Mouse (Mus musculus) forebrain, embryonic 10.5 days (tissue): ENCODE results near the gene Stub1. TPM values are rescaled to one million over a fixed set of nuclear protein-coding genes. Genes with fewer than 3 reads are reported as not detected.
A peak's percentile ranks its signal among the peaks of the same experiment; 100 is the strongest.

ENCODE experiments used
- DNase-seq: peaks from one replicate; pipeline ENCODE4 v3.0.0-alpha.2; 2017; ENCODE audit warnings: low spot score; ENCODE audit errors: extremely low spot score
- H3K27ac ChIP-seq: fragments of 300-500 bp; sonication (generic); 2 replicates; pipeline ENCODE4 v1.5.1; 2016; ENCODE audit warnings: mild to moderate bottlenecking
- H3K27me3 ChIP-seq: fragments of 300-500 bp; sonication (generic); 2 replicates; pipeline ENCODE4 v1.6.1; 2016; ENCODE audit warnings: mild to moderate bottlenecking; ENCODE audit not compliant: poor library complexity, severe bottlenecking
- H3K36me3 ChIP-seq: fragments of 300-500 bp; sonication (generic); replicated peaks from 2 replicates; pipeline ENCODE4 v1.6.1; 2016; ENCODE audit warnings: mild to moderate bottlenecking, moderate library complexity
- H3K4me1 ChIP-seq: fragments of 300-500 bp; sonication (generic); 2 replicates; pipeline ENCODE4 v1.6.1; 2016
- H3K4me3 ChIP-seq: fragments of 300-500 bp; sonication (generic); 2 replicates; pipeline ENCODE4 v1.5.1; 2016; ENCODE audit warnings: mild to moderate bottlenecking, moderate library complexity
- H3K9me3 ChIP-seq: fragments of 300-500 bp; sonication (generic); 2 replicates; pipeline ENCODE4 v1.6.1; 2016; ENCODE audit warnings: mild to moderate bottlenecking, moderate library complexity
- WGBS: fragments of 180-500 bp; shearing (Covaris S2); methylation state at CpG from one replicate; pipeline ENCODE4 v1.1.7; 2016; 5-methylcytosine and 5-hydroxymethylcytosine counted together
- microRNA-seq: library from miRNA; unstranded; fragments of <30 nt; microRNA quantifications from one replicate; pipeline ENCODE4, GENCODE M21; 2017
- polyA plus RNA-seq: library from polyadenylated mRNA; unstranded; fragments of >200 nt; fragmentation: Nextera tagmentation; extraction: Ambion mirVana; gene quantifications from 2 replicates; pipeline ENCODE4 v1.2.1, GENCODE M21; 2016

Gene Stub1
- polyA plus RNA-seq, 1 experiment from 2014 or later: 403 TPM

GRCm38 (mm10) chr17:25785281-25785745 is 47.9 kb downstream of the Stub1 start, which contains the start of gene Haghl:
TSS of gene Haghl (minus strand) at chr17:25785673.
- H3K36me3 ChIP-seq: peaks cover 76% of the 10 kb centered on the region
- under 1% methylated on average over 23 of the region's 23 CpGs for WGBS
- peak within 1 kb of the TSS; percentile 60 for H3K4me3 ChIP-seq
- H3K4me1 ChIP-seq: peaks cover 38% of the 10 kb centered on the region
- H3K27me3 ChIP-seq: no peaks in the 10 kb centered on the region
- peak within 1 kb of the TSS; percentile 92 for H3K27ac ChIP-seq
- H3K9me3 ChIP-seq: no peaks in the 10 kb centered on the region
- DNase-seq: peak; percentile 98

- peaks cover 38% of the 10 kb centered on the region for H3K4me1 ChIP-seq
- peaks cover 75% of the 10 kb centered on the region for H3K36me3 ChIP-seq
These were observed 49.2 kb downstream of the Stub1 start for GRCm38 (mm10) chr17:25783861-25784574.

GRCm38 (mm10) chr17:25783086-25783485 is 50.1 kb downstream of the Stub1 start:
- Histone ChIP-seq H3K4me3 (peak overlapping the region; percentile 60; the same call in 1 of the 2 replicates), H3K27me3 (no peaks in the 10 kb centered on the region), H3K36me3 (peaks cover 75% of the 10 kb centered on the region), H3K4me1 (peaks cover 41% of the 10 kb centered on the region), H3K9me3 (no peaks in the 10 kb centered on the region), H3K27ac (0 out of 2 replicates have a peak overlapping the region, but pooled peaks have one; percentile 11)
- 89% methylated on average over 7 of the region's 7 CpGs for WGBS
- DNase-seq: no peak

More at GRCm38 (mm10) chr17:25783861-25784574, 49.2 kb downstream of the Stub1 start:
- peak overlapping the region; percentile 60 for H3K4me3 ChIP-seq
- H3K9me3 ChIP-seq: no peaks in the 10 kb centered on the region
- DNase-seq: no peak
- H3K27me3 ChIP-seq: no peaks in the 10 kb centered on the region
- WGBS: 86% methylated on average over 15 of the region's 15 CpGs
- peak overlapping the region; percentile 92 for H3K27ac ChIP-seq

- Histone ChIP-seq H3K9me3 (no peaks in the 10 kb centered on the region), H3K27ac (no peak overlapping the region), H3K4me3 (no peak overlapping the region), H3K36me3 (peaks cover 70% of the 10 kb centered on the region), H3K4me1 (peaks cover 41% of the 10 kb centered on the region), H3K27me3 (no peaks in the 10 kb centered on the region)
- 81% methylated on average over 6 of the region's 6 CpGs for WGBS
- DNase-seq: no peak
These were observed 51.9 kb downstream of the Stub1 start for GRCm38 (mm10) chr17:25781339-25781738.

Small RNA genes within 50 kb of the gene (microRNA-seq; reads per million reads assigned to microRNA genes)
- gene Mir3082: not detected
- gene Mir6966: not detected

Other genes with a start within 250 kb of the Stub1 start
- 0.57 and 0.59 TPM in 2 replicates for gene Gng13, start 116.2 kb downstream of the Stub1 start, polyA plus RNA-seq
- gene Chtf18, start 106.0 kb downstream of the Stub1 start, polyA plus RNA-seq: 64.0 and 74.5 TPM in 2 replicates
- 22.0 and 24.2 TPM in 2 replicates for gene Rpusd1, start 105.7 kb downstream of the Stub1 start, polyA plus RNA-seq
- not detected in 2 replicates for gene Mslnl, start 97.4 kb downstream of the Stub1 start, polyA plus RNA-seq
- not detected in 2 replicates for gene Msln, start 79.0 kb downstream of the Stub1 start, polyA plus RNA-seq
- gene Narfl, start 59.6 kb downstream of the Stub1 start, polyA plus RNA-seq: 24.9 and 26.1 TPM in 2 replicates
- gene Haghl, start 47.7 kb downstream of the Stub1 start, polyA plus RNA-seq: 74.4 and 76.0 TPM in 2 replicates
- gene Ccdc78, start 46.8 kb downstream of the Stub1 start, polyA plus RNA-seq: 1.4 and 1.5 TPM in 2 replicates
- gene Fam173a, start 40.5 kb downstream of the Stub1 start, polyA plus RNA-seq: 68.4 and 79.1 TPM in 2 replicates
- 2.4 and 4.0 TPM in 2 replicates for gene AC134908.4, start 37.7 kb downstream of the Stub1 start, polyA plus RNA-seq
- gene Metrn, start 36.3 kb downstream of the Stub1 start, polyA plus RNA-seq: 197 and 204 TPM in 2 replicates
- gene Fbxl16, start 24.3 kb downstream of the Stub1 start, polyA plus RNA-seq: 7.2 and 7.3 TPM in 2 replicates
- 29.6 and 34.0 TPM in 2 replicates for gene Wdr24, start 9.8 kb downstream of the Stub1 start, polyA plus RNA-seq
- 53.9 and 58.7 TPM in 2 replicates for gene Jmjd8, start 4.5 kb downstream of the Stub1 start, polyA plus RNA-seq
- gene Rhbdl1, start 3.9 kb upstream of the Stub1 start, polyA plus RNA-seq: 0.93 and 1.3 TPM in 2 replicates
- 1.7 and 2.3 TPM in 2 replicates for gene Gm20683, start 8.4 kb upstream of the Stub1 start, polyA plus RNA-seq
- gene Rhot2, start 11.4 kb upstream of the Stub1 start, polyA plus RNA-seq: 28.0 and 31.2 TPM in 2 replicates
- 63.3 and 73.0 TPM in 2 replicates for gene Wdr90, start 28.1 kb upstream of the Stub1 start, polyA plus RNA-seq
- gene Mcrip2, start 35.4 kb upstream of the Stub1 start, polyA plus RNA-seq: 20.0 and 21.9 TPM in 2 replicates
- 76.7 and 79.1 TPM in 2 replicates for gene Mettl26, start 41.7 kb upstream of the Stub1 start, polyA plus RNA-seq
- gene Wfikkn1, start 47.5 kb upstream of the Stub1 start, polyA plus RNA-seq: 4.0 and 4.2 TPM in 2 replicates
- gene Rab40c, start 86.3 kb upstream of the Stub1 start, polyA plus RNA-seq: 29.4 and 30.9 TPM in 2 replicates
- gene Pigq, start 111.5 kb upstream of the Stub1 start, polyA plus RNA-seq: 68.4 and 75.6 TPM in 2 replicates
- 0.89 TPM in 1 of 2 replicates, not detected in the other for gene Nhlrc4, start 111.6 kb upstream of the Stub1 start, polyA plus RNA-seq
- 0.09 and 0.14 TPM in 2 replicates for gene A930017K11Rik, start 119.2 kb upstream of the Stub1 start, polyA plus RNA-seq
- gene Capn15, start 152.4 kb upstream of the Stub1 start, polyA plus RNA-seq: 31.8 and 37.0 TPM in 2 replicates
- 21.0 and 22.3 TPM in 2 replicates for gene Rab11fip3, start 236.2 kb upstream of the Stub1 start, polyA plus RNA-seq